Mouse (Mus musculus): ENCODE data around the gene Josd2.

Gene Josd2

GRCm38 (mm10) chr7:44471880-44472557, 4.2 kb downstream of the Josd2 start:
- peak; percentile 34 to 49 for DNase-seq (ENCODE audit: low spot score in 2 of 2)

GRCm38 (mm10) chr7:44472558-44472885, 4.7 kb downstream of the Josd2 start:
- no peak for DNase-seq (ENCODE audit: low spot score in 2 of 2)

GRCm38 (mm10) chr7:44472961-44473646, 5.3 kb downstream of the Josd2 start:
- peak; percentile 21 to 26 for DNase-seq (ENCODE audit: low spot score in 2 of 2)

- peak; percentile 82 to 85 for DNase-seq (ENCODE audit: low spot score in 2 of 2)
Measured at GRCm38 (mm10) chr7:44474419-44474818, 6.6 kb downstream of the Josd2 start.

- DNase-seq (ENCODE audit: low spot score in 2 of 2): peak; percentile 27 to 47
Measured at GRCm38 (mm10) chr7:44475046-44475614, 7.3 kb downstream of the Josd2 start.

- DNase-seq (ENCODE audit: low spot score in 2 of 2): no peak
Measured at GRCm38 (mm10) chr7:44482836-44483435, 15.2 kb downstream of the Josd2 start.

- DNase-seq (ENCODE audit: low spot score in 2 of 2): no peak
Measured at GRCm38 (mm10) chr7:44484109-44484508, 16.3 kb downstream of the Josd2 start.

GRCm38 (mm10) chr7:44484841-44485571, 17.2 kb downstream of the Josd2 start:
- DNase-seq (ENCODE audit: low spot score in 2 of 2): peak; percentile 83 to 90

- DNase-seq (ENCODE audit: low spot score in 2 of 2): peak in 1 of 2 experiments; percentile 24
Measured at GRCm38 (mm10) chr7:44485572-44486195, 17.9 kb downstream of the Josd2 start.

- DNase-seq (ENCODE audit: low spot score in 2 of 2): peak; percentile 32 to 50
Measured at GRCm38 (mm10) chr7:44486927-44487575, 19.3 kb downstream of the Josd2 start.

- DNase-seq (ENCODE audit: low spot score in 2 of 2): peak in 1 of 2 experiments; percentile 22
Measured at GRCm38 (mm10) chr7:44487936-44488335, 20.2 kb downstream of the Josd2 start.

- DNase-seq (ENCODE audit: low spot score in 2 of 2): peak; percentile 25 to 26
Measured at GRCm38 (mm10) chr7:44488545-44488944, 20.8 kb downstream of the Josd2 start.

GRCm38 (mm10) chr7:44490281-44490680, 22.5 kb downstream of the Josd2 start:
- peak; percentile 28 to 29 for DNase-seq (ENCODE audit: low spot score in 2 of 2)

GRCm38 (mm10) chr7:44491391-44491790, 23.6 kb downstream of the Josd2 start:
- DNase-seq (ENCODE audit: low spot score in 2 of 2): no peak

- peak in 1 of 2 experiments; percentile 26 for DNase-seq (ENCODE audit: low spot score in 2 of 2)
Measured at GRCm38 (mm10) chr7:44492166-44492826, 24.5 kb downstream of the Josd2 start.

GRCm38 (mm10) chr7:44494681-44495080, 26.9 kb downstream of the Josd2 start:
- no peak for DNase-seq (ENCODE audit: low spot score in 2 of 2)

GRCm38 (mm10) chr7:44495086-44495485, 27.3 kb downstream of the Josd2 start:
- peak in 1 of 2 experiments; percentile 56 for DNase-seq (ENCODE audit: low spot score in 2 of 2)

- peak; percentile 99 for DNase-seq (ENCODE audit: low spot score in 2 of 2)
Measured at GRCm38 (mm10) chr7:44495992-44496770, 28.4 kb downstream of the Josd2 start, which contains the start of the genes Emc10 and Fam71e1. Gene Emc10, minus strand, starts transcription at chr7:44496529. Gene Fam71e1, plus strand, starts transcription at chr7:44496581.

- DNase-seq (ENCODE audit: low spot score in 2 of 2): no peak
Measured at GRCm38 (mm10) chr7:44496771-44497109, 29.0 kb downstream of the Josd2 start.
